8 mouse cellular contexts compared by ENCODE assay signal in the genomic region with DNA sequence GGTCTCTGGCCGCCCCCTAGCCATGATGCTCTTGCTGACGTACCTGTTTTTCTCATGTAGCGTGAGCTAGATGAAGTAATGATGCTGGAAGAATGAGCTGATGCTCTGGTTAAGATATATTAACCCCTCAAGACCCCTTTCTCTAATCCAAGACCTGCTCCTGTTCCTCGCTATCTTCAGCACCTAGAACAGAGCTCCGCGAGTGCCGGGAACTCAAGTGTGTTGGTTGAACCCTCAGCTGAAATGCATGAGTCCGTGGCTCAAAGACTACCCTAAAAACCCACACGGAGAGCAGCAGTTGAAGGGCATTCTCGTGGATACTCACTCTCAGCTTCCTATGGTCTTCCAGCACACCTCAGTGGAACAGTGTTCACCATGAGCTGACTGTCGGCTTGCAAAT. TPM values are rescaled to one million over a fixed set of nuclear protein-coding genes. Genes with fewer than 3 reads are reported as not detected.
DNase-seq lines count a peak whose midpoint lies in the region; ATAC-seq lines count a peak whose summit lies in the region.
"Had no signal": no experiment of that assay in that cellular context is flagged by ENCODE, and none has a peak within 500 bp of the region (broad histone marks: within the 10 kb centered on the region; RNA-seq: fewer than 3 reads in every experiment).

No protein-coding gene starts in this region.

- peaks cover 29% of the 10 kb centered on the region for H3K36me3 ChIP-seq in neural tube, embryonic 11.5 days (ENCODE audit: control insufficient read depth, insufficient read depth, low read length)
- H3K36me3 ChIP-seq in hindbrain, embryonic 10.5 days = peaks cover 100% of the 10 kb centered on the region
- H3K36me3 ChIP-seq in liver, embryonic 15.5 days (replicated peaks) = peaks cover 79% of the 10 kb centered on the region

- no peak overlapping the region for H3K27ac ChIP-seq in neural tube, embryonic 11.5 days (ENCODE audit: low read depth, low read length)
- H3K27ac ChIP-seq in hindbrain, embryonic 10.5 days = no peak overlapping the region
- no peak overlapping the region for H3K27ac ChIP-seq in liver, embryonic 15.5 days (replicated peaks)

- WGBS in neural tube, embryonic 11.5 days = 46% methylated on average over 11 of the region's 11 CpGs
- WGBS in hindbrain, embryonic 10.5 days = 54% methylated on average over 11 of the region's 11 CpGs
- 54% methylated on average over 11 of the region's 11 CpGs for WGBS in liver, embryonic 15.5 days (ENCODE audit: insufficient replicate concordance)

- no peak for DNase-seq in neural tube, embryonic 11.5 days (ENCODE audit: low spot score)
- DNase-seq in neural tube, embryonic 10.5 days (ENCODE audit: extremely low spot score, low spot score) = no peak
- DNase-seq in hindbrain, embryonic 10.5 days (ENCODE audit: low spot score) = no peak
- no peak for DNase-seq in left cerebral cortex, adult 9 months (ENCODE audit: low spot score in 2 of 2)
- DNase-seq in layer of hippocampus, adult 11-12 months (ENCODE audit: low spot score) = no peak
- DNase-seq in kidney, adult 9 months = no peak
- DNase-seq: cerebellum, adult 18-20 months had no signal

- peaks cover 30% of the 10 kb centered on the region for H3K27me3 ChIP-seq in neural tube, embryonic 11.5 days (ENCODE audit: control insufficient read depth, insufficient read depth, low read length)
- peaks cover 44% of the 10 kb centered on the region for H3K27me3 ChIP-seq in hindbrain, embryonic 10.5 days (ENCODE audit: insufficient read depth, poor library complexity, severe bottlenecking)
- H3K27me3 ChIP-seq in liver, embryonic 15.5 days = peaks cover 56% of the 10 kb centered on the region

- H3K4me3 ChIP-seq in neural tube, embryonic 11.5 days (ENCODE audit: low read depth, low read length) = 0 out of 2 replicates have a peak overlapping the region, but pooled peaks have one; percentile 33
- H3K4me3 ChIP-seq in hindbrain, embryonic 10.5 days = peak overlapping the region; percentile 48
- no peak overlapping the region for H3K4me3 ChIP-seq in liver, embryonic 15.5 days (replicated peaks)

- ATAC-seq in neural tube, embryonic 11.5 days (ENCODE audit: insufficient read depth, low FRiP score, low TSS enrichment) = no peak
- ATAC-seq in liver, embryonic 15.5 days (ENCODE audit: insufficient read depth) = no peak

- peak overlapping the region; percentile 55 for H3K4me2 ChIP-seq in neural tube, embryonic 11.5 days (ENCODE audit: low read depth)
- H3K4me2 ChIP-seq in liver, embryonic 15.5 days = peak overlapping the region; percentile 38; the same call in 1 of the 2 replicates

- H3K4me1 ChIP-seq in neural tube, embryonic 11.5 days (ENCODE audit: control insufficient read depth, insufficient read depth, low read length) = no peaks in the 10 kb centered on the region
- peaks cover 31% of the 10 kb centered on the region; the same call in 1 of the 2 replicates for H3K4me1 ChIP-seq in hindbrain, embryonic 10.5 days (replicated peaks)
- no peaks in the 10 kb centered on the region for H3K4me1 ChIP-seq in liver, embryonic 15.5 days (replicated peaks)

- H3K9ac ChIP-seq in neural tube, embryonic 11.5 days (ENCODE audit: low read length) = no peak overlapping the region
- H3K9ac ChIP-seq in liver, embryonic 15.5 days = no peak overlapping the region

- H3K9me3 ChIP-seq in neural tube, embryonic 11.5 days (ENCODE audit: control insufficient read depth, low read length) = peaks cover 18% of the 10 kb centered on the region
- H3K9me3 ChIP-seq in hindbrain, embryonic 10.5 days = peaks cover 36% of the 10 kb centered on the region
- H3K9me3 ChIP-seq in liver, embryonic 15.5 days (replicated peaks) = peaks cover 20% of the 10 kb centered on the region; the same call in 1 of the 2 replicates

RNA-seq across cellular contexts. Expression of gene Gnas, which starts 0.8 kb away (rescaled TPM):
- polyA plus RNA-seq in neural tube, embryonic 11.5 days (2014; fragmentation: Nextera tagmentation; extraction: Ambion mirVana) = 1,351 and 1,381 TPM in 2 replicates
- 1,166 and 1,270 TPM in 2 replicates for polyA plus RNA-seq in hindbrain, embryonic 10.5 days (2016; fragmentation: Nextera tagmentation; extraction: Ambion mirVana)
- 323 and 336 TPM in 2 replicates for polyA plus RNA-seq in liver, embryonic 15.5 days (2015; fragmentation: Nextera tagmentation; extraction: Ambion mirVana)
